Mouse (Mus musculus) hindbrain, embryonic 15.5 days (tissue): ENCODE measurements around the gene Gm16181. TPM values are rescaled to one million over a fixed set of nuclear protein-coding genes. Genes with fewer than 3 reads are reported as not detected.

Source experiments
- ATAC-seq: fragments of 200-750 bp; cut with Nextera tagmentation; 2 replicates; pipeline ENCODE4 v1.8.0; 2017; ENCODE audit warnings: low read depth, moderate number of reproducible peaks, moderate TSS enrichment; ENCODE audit not compliant: low FRiP score
- H3K27ac ChIP-seq: fragments of 300-500 bp; sonication (generic); replicated peaks from 2 replicates; pipeline ENCODE4 v1.5.1; 2015; ENCODE audit warnings: mild to moderate bottlenecking, inconsistent platforms
- H3K27me3 ChIP-seq: fragments of 300-500 bp; sonication (generic); 2 replicates; pipeline ENCODE4 v1.6.1; 2015; ENCODE audit warnings: control low read depth, inconsistent platforms
- H3K36me3 ChIP-seq: fragments of 300-500 bp; sonication (generic); 2 replicates; pipeline ENCODE4 v1.6.1; 2015; ENCODE audit warnings: control low read depth, inconsistent platforms
- H3K4me1 ChIP-seq: fragments of 300-500 bp; sonication (generic); replicated peaks from 2 replicates; pipeline ENCODE4 v1.6.1; 2015; ENCODE audit warnings: control low read depth, inconsistent platforms
- H3K4me2 ChIP-seq: fragments of 300-500 bp; sonication (generic); 2 replicates; pipeline ENCODE4 v1.6.1; 2015; ENCODE audit warnings: moderate library complexity, mild to moderate bottlenecking, inconsistent platforms
- H3K4me3 ChIP-seq: fragments of 300-500 bp; sonication (generic); 2 replicates; pipeline ENCODE4 v1.5.1; 2015; ENCODE audit warnings: mild to moderate bottlenecking, inconsistent platforms
- H3K9ac ChIP-seq: fragments of 300-500 bp; sonication (generic); 2 replicates; pipeline ENCODE4 v1.6.1; 2015; ENCODE audit warnings: inconsistent platforms
- H3K9me3 ChIP-seq: fragments of 300-500 bp; sonication (generic); 2 replicates; pipeline ENCODE4 v1.6.1; 2016; ENCODE audit warnings: control low read depth, inconsistent platforms
- WGBS: fragments of 180-500 bp; shearing (Covaris S2); methylation state at CpG from one replicate; pipeline ENCODE4 v1.1.7; 2015; 5-methylcytosine and 5-hydroxymethylcytosine counted together
- polyA plus RNA-seq: library from polyadenylated mRNA; unstranded; fragments of >200 nt; fragmentation: Nextera tagmentation; extraction: Ambion mirVana; gene quantifications from 2 replicates; pipeline ENCODE4 v1.2.1, GENCODE M21; 2015

Gm16181 gene
- polyA plus RNA-seq, 1 experiment from 2014 or later: 0.43 TPM

- ATAC-seq: peak; percentile 86
- under 1% methylated on average over 18 of the region's 18 CpGs for WGBS
- Histone ChIP-seq H3K4me1 (peaks cover 57% of the 10 kb centered on the region), H3K36me3 (no peaks in the 10 kb centered on the region), H3K4me2 (peak overlapping the region; percentile 96), H3K27me3 (no peaks in the 10 kb centered on the region), H3K27ac (peak overlapping the region; percentile 95), H3K9me3 (no peaks in the 10 kb centered on the region), H3K4me3 (peak overlapping the region; percentile 55), H3K9ac (peak overlapping the region; percentile 66)
These were observed 15.7 kb downstream of the Gm16181 start for GRCm38 (mm10) chr17:35236390-35236746.

- Histone ChIP-seq H3K27me3 (no peaks in the 10 kb centered on the region), H3K36me3 (no peaks in the 10 kb centered on the region), H3K4me3 (peak overlapping the region; percentile 55), H3K27ac (peak overlapping the region; percentile 95), H3K4me2 (peak overlapping the region; percentile 96), H3K9me3 (no peaks in the 10 kb centered on the region), H3K4me1 (peaks cover 51% of the 10 kb centered on the region), H3K9ac (peak overlapping the region; percentile 66)
- 68% methylated on average over 9 of the region's 9 CpGs for WGBS
- ATAC-seq: no peak
These were observed 16.4 kb downstream of the Gm16181 start for GRCm38 (mm10) chr17:35236996-35237395.

GRCm38 (mm10) chr17:35237504-35237903 lies 16.9 kb downstream of the Gm16181 start:
- Histone ChIP-seq H3K36me3 (no peaks in the 10 kb centered on the region), H3K27ac (no peak overlapping the region), H3K9me3 (no peaks in the 10 kb centered on the region), H3K4me2 (peak overlapping the region; percentile 96), H3K4me1 (peaks cover 46% of the 10 kb centered on the region), H3K4me3 (peak overlapping the region; percentile 55), H3K27me3 (no peaks in the 10 kb centered on the region), H3K9ac (peak overlapping the region; percentile 66; the same call in 1 of the 2 replicates)
- no peak for ATAC-seq
- 89% methylated on average over 12 of the region's 12 CpGs for WGBS

DNA sequence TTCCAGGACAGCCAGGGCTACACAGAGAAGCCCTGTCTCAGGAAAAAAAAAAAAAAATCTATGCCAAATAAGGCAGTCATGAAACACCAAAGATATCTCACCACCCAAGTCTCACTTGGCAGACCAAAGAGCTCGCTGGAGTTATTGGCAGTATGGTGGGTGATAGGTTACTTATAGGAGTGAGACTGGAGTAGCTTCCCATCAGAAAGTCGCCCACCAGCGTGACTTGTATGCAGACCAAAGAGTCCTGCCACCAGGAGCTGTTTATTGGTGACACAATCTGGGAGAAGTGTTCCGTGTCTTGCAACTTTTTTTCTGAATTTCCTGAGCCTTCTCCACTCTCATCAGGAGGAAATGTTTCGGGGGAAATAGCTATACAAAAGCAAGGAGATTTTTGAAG lies 19.1 kb downstream of the Gm16181 start:
- ATAC-seq: no peak
- Histone ChIP-seq H3K9ac (no peak overlapping the region), H3K27me3 (no peaks in the 10 kb centered on the region), H3K9me3 (no peaks in the 10 kb centered on the region), H3K36me3 (peaks cover 9% of the 10 kb centered on the region), H3K4me1 (peaks cover 45% of the 10 kb centered on the region), H3K4me2 (no peak overlapping the region), H3K4me3 (no peak overlapping the region), H3K27ac (no peak overlapping the region)
- 86% methylated on average over 5 of the region's 5 CpGs for WGBS

DNA sequence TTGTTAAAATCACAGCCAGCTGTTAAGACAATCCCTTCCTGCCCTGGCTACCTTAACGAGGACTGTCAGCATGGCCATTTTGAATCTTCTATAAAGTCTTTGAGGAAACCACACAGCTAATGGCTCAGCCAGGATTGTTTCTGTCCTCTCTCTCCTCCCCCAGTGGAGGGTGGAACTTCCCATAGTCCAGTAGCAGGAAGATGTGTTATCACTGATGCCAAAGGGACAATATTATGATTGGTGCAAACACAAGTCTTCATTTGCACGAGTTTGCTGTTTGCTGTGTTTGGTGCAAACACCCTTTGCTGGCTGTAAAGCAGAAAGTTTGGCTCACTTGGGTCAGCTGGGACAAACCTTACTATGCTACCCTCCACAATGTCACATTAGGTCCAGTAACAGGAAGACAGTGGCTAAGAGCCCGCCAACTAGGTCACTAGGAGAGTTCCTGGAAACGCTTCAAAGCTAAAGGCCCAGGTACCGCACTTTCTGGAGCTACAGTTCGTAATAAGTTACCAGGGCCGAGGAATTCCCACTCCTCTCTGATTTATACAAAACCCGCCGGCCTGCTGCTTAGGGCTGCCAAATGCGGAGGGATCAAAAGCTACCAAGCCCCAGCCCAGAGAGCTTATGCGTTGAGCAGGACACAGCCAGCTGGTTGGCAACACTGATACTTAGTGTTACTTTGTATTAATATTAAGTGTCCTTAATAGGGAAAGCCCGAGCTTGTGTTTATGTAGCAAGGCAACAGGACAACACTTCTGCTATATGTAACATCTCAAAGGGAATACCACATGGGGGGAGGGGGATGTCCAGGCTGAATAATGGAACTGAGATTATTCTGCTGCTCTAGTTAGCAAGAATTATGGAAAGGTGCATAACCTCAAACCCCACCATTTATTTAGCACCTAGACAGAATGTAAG lies 20.0 kb downstream of the Gm16181 start:
- H3K27ac ChIP-seq: peak overlapping the region; percentile 99
- H3K9ac ChIP-seq: peak overlapping the region; percentile 52
- 35% methylated on average over 12 of the region's 12 CpGs for WGBS
- H3K9me3 ChIP-seq: no peaks in the 10 kb centered on the region
- H3K4me3 ChIP-seq: peak overlapping the region; percentile 90
- peaks cover 17% of the 10 kb centered on the region for H3K36me3 ChIP-seq
- ATAC-seq: peak; percentile 4
- H3K4me1 ChIP-seq: peaks cover 49% of the 10 kb centered on the region
- H3K4me2 ChIP-seq: peak overlapping the region; percentile 66
- H3K27me3 ChIP-seq: no peaks in the 10 kb centered on the region

DNA sequence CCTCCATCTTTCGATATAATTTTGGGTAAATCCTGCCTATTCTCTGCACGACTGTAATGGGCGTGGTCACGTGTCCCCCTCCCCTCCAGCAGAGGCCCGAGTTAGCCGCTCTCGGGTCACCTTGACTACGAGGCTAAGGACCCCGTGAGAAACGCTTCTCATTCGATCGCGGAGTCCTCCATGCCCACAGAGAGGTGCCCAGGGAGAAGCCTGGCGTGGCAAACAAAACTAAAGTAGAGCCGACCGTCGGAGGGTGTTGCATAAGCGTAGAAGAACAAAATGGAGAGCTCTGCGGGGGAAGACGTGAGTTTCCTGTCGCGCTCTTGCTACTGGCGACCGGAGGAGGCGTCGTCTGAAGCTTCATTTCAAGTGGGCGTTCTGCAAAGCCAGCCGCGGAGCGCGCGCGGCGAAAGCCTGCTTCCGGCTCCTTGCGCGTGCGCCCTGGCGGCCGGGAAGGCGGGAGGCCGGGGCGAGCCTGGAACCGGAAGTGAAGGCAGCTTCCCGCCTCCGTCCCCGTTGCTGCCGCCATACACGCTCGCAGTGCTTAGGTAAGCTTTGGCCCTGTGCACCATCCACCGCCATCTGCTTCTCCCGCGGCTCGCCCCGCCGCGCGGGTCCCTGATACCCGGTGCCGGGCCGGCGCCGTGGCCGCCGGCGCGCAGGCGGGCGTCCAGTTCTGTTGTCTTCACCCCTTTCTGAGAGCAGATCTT lies 20.8 kb downstream of the Gm16181 start, which contains the start of gene Ddx39b:
Gene Ddx39b (plus strand): TSS at position 442 of the 710 bp plus-strand sequence.
- peak within 1 kb of the TSS; percentile 90 for H3K4me3 ChIP-seq
- H3K27ac ChIP-seq: peak within 1 kb of the TSS; percentile 99
- H3K9me3 ChIP-seq: no peaks in the 10 kb centered on the region
- peaks cover 25% of the 10 kb centered on the region for H3K36me3 ChIP-seq
- peaks cover 56% of the 10 kb centered on the region for H3K4me1 ChIP-seq
- H3K9ac ChIP-seq: peak within 1 kb of the TSS; percentile 97
- WGBS: under 1% methylated on average over 69 of the region's 69 CpGs
- peak; percentile 91 for ATAC-seq
- H3K27me3 ChIP-seq: no peaks in the 10 kb centered on the region
- peak within 1 kb of the TSS; percentile 66 for H3K4me2 ChIP-seq

DNA sequence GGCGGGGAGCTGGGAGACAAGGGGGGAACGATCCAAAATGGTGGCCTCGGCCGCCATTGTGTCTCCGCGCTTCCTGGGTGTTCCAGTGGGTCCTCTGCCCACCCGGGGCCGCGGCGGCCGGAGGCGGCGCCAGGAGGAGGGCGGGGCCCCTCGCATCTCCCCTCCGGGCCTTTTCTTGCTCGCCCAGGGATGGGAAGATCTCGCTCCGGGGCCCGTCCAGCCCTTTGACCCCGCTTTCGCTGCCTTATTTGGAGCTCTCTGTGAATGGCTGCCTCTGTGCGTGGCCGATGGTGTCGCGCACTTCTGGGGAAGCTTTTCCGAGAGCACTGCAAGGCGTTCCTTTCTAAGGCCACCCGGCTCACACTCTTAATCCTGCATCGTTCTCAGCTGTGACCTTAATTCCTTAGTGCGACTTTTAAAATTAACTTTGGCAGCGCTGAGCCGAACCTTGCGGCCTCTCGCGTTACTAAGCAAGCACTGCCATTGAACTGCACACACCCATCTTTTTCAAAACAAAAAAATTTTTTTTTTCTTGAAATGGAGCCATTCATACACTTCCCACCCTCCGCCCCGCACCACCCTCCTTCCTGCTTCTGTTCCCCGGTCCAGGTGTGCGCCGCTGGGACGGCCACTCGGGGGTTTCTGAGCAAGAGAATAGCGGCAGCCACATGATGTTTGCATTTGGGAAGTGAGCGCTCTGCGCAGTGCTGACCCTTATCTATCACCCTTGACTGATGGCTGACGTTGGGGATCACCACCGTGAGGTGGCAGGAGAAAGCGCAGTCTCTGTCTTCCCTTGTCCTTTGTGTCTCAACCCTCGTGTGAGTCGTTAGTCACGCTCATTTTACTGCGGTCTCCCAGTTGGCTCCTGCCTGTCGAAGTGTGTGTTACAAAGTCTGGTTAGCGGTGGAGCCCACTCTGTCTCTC lies 21.6 kb downstream of the Gm16181 start:
- Histone ChIP-seq H3K4me2 (peak overlapping the region; percentile 66), H3K36me3 (peaks cover 33% of the 10 kb centered on the region), H3K4me3 (peak overlapping the region; percentile 90), H3K9ac (peak overlapping the region; percentile 97), H3K9me3 (no peaks in the 10 kb centered on the region), H3K4me1 (peaks cover 48% of the 10 kb centered on the region), H3K27me3 (no peaks in the 10 kb centered on the region), H3K27ac (peak overlapping the region; percentile 99)
- under 1% methylated on average over 53 of the region's 55 CpGs for WGBS
- peak; percentile 42 for ATAC-seq

DNA sequence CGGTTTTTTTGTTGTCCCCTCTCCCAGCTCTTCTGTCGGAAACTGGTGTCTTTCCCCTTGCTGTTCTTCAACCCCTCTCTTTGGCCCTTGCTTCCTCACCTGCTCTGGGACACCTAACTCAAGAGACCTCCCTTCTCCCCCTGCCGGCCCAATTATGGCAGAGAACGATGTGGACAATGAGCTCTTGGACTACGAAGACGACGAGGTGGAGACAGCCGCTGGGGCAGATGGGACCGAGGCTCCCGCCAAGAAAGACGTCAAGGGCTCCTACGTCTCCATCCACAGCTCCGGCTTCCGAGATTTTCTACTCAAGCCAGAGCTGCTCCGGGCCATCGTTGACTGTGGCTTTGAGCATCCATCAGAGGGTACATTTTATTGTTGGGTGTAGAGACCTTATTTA lies 22.5 kb downstream of the Gm16181 start:
- Histone ChIP-seq H3K9me3 (no peaks in the 10 kb centered on the region), H3K27ac (peak overlapping the region; percentile 99), H3K4me2 (peak overlapping the region; percentile 66), H3K4me3 (peak overlapping the region; percentile 90), H3K27me3 (no peaks in the 10 kb centered on the region), H3K9ac (peak overlapping the region; percentile 97), H3K4me1 (peaks cover 45% of the 10 kb centered on the region), H3K36me3 (peaks cover 41% of the 10 kb centered on the region)
- WGBS: 2% methylated on average over 16 of the region's 16 CpGs
- no peak for ATAC-seq

GRCm38 (mm10) chr17:35244999-35245398 lies 24.4 kb downstream of the Gm16181 start:
- H3K27me3 ChIP-seq: no peaks in the 10 kb centered on the region
- H3K9me3 ChIP-seq: no peaks in the 10 kb centered on the region
- peak overlapping the region; percentile 66 for H3K4me2 ChIP-seq
- 0 out of 2 replicates have a peak overlapping the region, but pooled peaks have one; percentile 0 for H3K9ac ChIP-seq
- H3K4me1 ChIP-seq: peaks cover 44% of the 10 kb centered on the region
- H3K27ac ChIP-seq: no peak overlapping the region
- 77% methylated on average over 2 of the region's 2 CpGs for WGBS
- H3K4me3 ChIP-seq: 0 out of 2 replicates have a peak overlapping the region, but pooled peaks have one; percentile 10
- no peak for ATAC-seq
- H3K36me3 ChIP-seq: peaks cover 59% of the 10 kb centered on the region

GRCm38 (mm10) chr17:35245731-35246623 lies 25.3 kb downstream of the Gm16181 start:
- 0 out of 2 replicates have a peak overlapping the region, but pooled peaks have one; percentile 10 for H3K4me3 ChIP-seq
- H3K27me3 ChIP-seq: no peaks in the 10 kb centered on the region
- H3K4me1 ChIP-seq: peaks cover 35% of the 10 kb centered on the region
- H3K4me2 ChIP-seq: peak overlapping the region; percentile 66; the same call in 1 of the 2 replicates
- no peak for ATAC-seq
- H3K36me3 ChIP-seq: peaks cover 69% of the 10 kb centered on the region
- 81% methylated on average over 15 of the region's 15 CpGs for WGBS
- no peak overlapping the region for H3K27ac ChIP-seq
- H3K9me3 ChIP-seq: no peaks in the 10 kb centered on the region
- peak overlapping the region; percentile 7; the same call in 1 of the 2 replicates for H3K9ac ChIP-seq
